Mouse (Mus musculus) heart, postnatal 0 days (tissue): ENCODE results near the gene Pilra. TPM values are rescaled to one million over a fixed set of nuclear protein-coding genes. Genes with fewer than 3 reads are reported as not detected.
A peak's percentile ranks its signal among the peaks of the same experiment; 100 is the strongest.

ENCODE experiments used
- ATAC-seq: fragments of 200-750 bp; cut with Nextera tagmentation; 2 replicates; pipeline ENCODE4 v1.8.0; 2017; ENCODE audit warnings: low read depth, moderate number of reproducible peaks, moderate library complexity; ENCODE audit not compliant: insufficient read depth
- DNase-seq: peaks from one replicate; pipeline ENCODE4 v3.0.0-alpha.2; 2016; ENCODE audit warnings: low spot score
- H3K27ac ChIP-seq: fragments of 300-500 bp; sonication (generic); 2 replicates; pipeline ENCODE4 v1.5.1; 2014; ENCODE audit warnings: low read depth, mild to moderate bottlenecking
- H3K27me3 ChIP-seq: fragments of 300-500 bp; sonication (generic); 2 replicates; pipeline ENCODE4 v1.6.1; 2014; ENCODE audit warnings: low read length, mixed read lengths; ENCODE audit not compliant: control insufficient read depth, insufficient read depth
- H3K36me3 ChIP-seq: fragments of 300-500 bp; sonication (generic); replicated peaks from 2 replicates; pipeline ENCODE4 v1.6.1; 2014; ENCODE audit warnings: low read length, mixed read lengths; ENCODE audit not compliant: control insufficient read depth, insufficient read depth
- H3K4me1 ChIP-seq: fragments of 300-500 bp; sonication (generic); 2 replicates; pipeline ENCODE4 v1.6.1; 2014; ENCODE audit warnings: antibody characterized with exemption; ENCODE audit not compliant: control insufficient read depth, insufficient read depth
- H3K4me2 ChIP-seq: fragments of 300-500 bp; sonication (generic); 2 replicates; pipeline ENCODE4 v1.6.1; 2014; ENCODE audit warnings: low read depth, mild to moderate bottlenecking, low read length, moderate library complexity
- H3K4me3 ChIP-seq: fragments of 300-500 bp; sonication (generic); 2 replicates; pipeline ENCODE4 v1.5.1; 2014; ENCODE audit warnings: low read depth, low read length
- H3K9ac ChIP-seq: fragments of 300-500 bp; sonication (generic); replicated peaks from 2 replicates; pipeline ENCODE4 v1.6.1; 2014; ENCODE audit warnings: low read depth, low read length, mixed read lengths
- H3K9me3 ChIP-seq: fragments of 300-500 bp; sonication (generic); replicated peaks from 2 replicates; pipeline ENCODE4 v1.6.1; 2016; ENCODE audit warnings: low read length; ENCODE audit not compliant: control insufficient read depth
- CTCF ChIP-seq: IDR thresholded peaks from 2 replicates; pipeline ENCODE4 v1.5.1; 2016; ENCODE audit warnings: antibody characterized with exemption, control low read depth, low read depth
- EP300 ChIP-seq: IDR thresholded peaks from 2 replicates; pipeline ENCODE4 v1.6.1; 2016; ENCODE audit warnings: antibody characterized with exemption, low read depth
- WGBS: fragments of 180-500 bp; shearing (Covaris S2); extraction: QIAGEN DNeasy Blood & Tissue Kit; methylation state at CpG from one replicate; pipeline ENCODE4 v1.1.7; 2014; 5-methylcytosine and 5-hydroxymethylcytosine counted together
- polyA plus RNA-seq: library from polyadenylated mRNA; unstranded; fragments of >200 nt; fragmentation: Nextera tagmentation; extraction: Ambion mirVana; gene quantifications from 2 replicates; pipeline ENCODE4 v1.2.1, GENCODE M21; 2015
- total RNA-seq: library from RNA; depleted of rRNA; stranded (reverse); fragments of >200 nt; gene quantifications from 2 replicates; pipeline ENCODE4 v1.2.3, GENCODE M21; 2014; ENCODE audit warnings: low replicate concordance

Gene Pilra
- total and polyA plus RNA-seq, 2 experiments from 2014 or later: 2.0 to 78.0 TPM

GRCm38 (mm10) chr5:137836611-137837010, 530 bp upstream of the Pilra start:
- no peak for DNase-seq
- TF ChIP-seq CTCF (no peak), EP300 (no peak)
- Histone ChIP-seq H3K36me3 (no peaks in the 10 kb centered on the region), H3K27ac (no peak overlapping the region), H3K4me3 (no peak overlapping the region), H3K27me3 (no peaks in the 10 kb centered on the region), H3K9me3 (no peaks in the 10 kb centered on the region), H3K4me1 (no peaks in the 10 kb centered on the region), H3K4me2 (no peak overlapping the region), H3K9ac (no peak overlapping the region)
- no peak for ATAC-seq

DNA sequence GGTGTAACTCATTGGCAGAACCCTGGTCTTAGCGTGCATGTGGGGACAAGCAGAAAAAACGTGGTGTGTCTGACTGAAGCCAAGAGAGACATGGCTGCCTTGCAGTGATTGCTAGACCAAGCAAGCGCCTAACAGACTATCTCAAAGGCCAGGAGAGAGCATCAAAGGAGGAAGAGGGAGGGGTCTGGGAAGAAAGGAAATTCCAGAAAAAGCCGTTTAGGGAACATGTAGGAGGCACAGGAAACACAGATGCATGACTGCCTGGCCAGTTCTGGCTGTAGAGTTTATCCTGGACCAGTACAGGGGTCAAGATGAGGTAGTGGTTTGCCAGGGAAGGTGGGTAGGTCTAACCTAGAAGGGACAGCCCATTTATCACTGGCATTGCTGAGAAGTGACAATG, 2.6 kb downstream of the Pilra start:
- TF ChIP-seq EP300: 0 out of 2 replicates have a peak, but pooled peaks have one; percentile 30
- no peak for TF ChIP-seq CTCF
- Histone ChIP-seq H3K9me3 (no peaks in the 10 kb centered on the region), H3K9ac (no peak overlapping the region), H3K27ac (no peak overlapping the region), H3K4me2 (no peak overlapping the region), H3K4me3 (no peak overlapping the region), H3K36me3 (no peaks in the 10 kb centered on the region), H3K4me1 (no peaks in the 10 kb centered on the region), H3K27me3 (no peaks in the 10 kb centered on the region)
- ATAC-seq: peak; percentile 66
- WGBS: 39% methylated on average over 4 of the region's 4 CpGs
- DNase-seq: peak; percentile 58

DNA sequence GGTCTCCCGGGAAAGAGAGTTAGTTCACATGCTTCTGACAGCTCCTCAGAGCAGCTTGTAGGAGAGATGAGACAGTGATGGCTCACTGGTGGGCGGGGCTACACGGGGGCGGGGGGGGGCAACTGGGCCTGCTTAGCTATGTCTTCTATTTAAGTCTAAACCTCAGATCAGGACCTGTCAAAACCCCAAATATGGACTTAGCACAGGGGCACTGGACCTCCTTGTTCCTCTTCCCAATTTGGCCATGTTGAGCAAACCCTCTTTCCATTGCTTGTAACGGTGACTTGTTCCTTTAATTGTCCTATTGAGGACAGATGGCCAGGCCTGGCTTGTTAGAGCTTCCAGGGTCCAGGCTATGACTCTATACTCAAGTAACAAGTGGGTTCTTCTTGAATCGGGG, 4.6 kb downstream of the Pilra start:
- Histone ChIP-seq H3K9me3 (no peaks in the 10 kb centered on the region), H3K9ac (no peak overlapping the region), H3K4me2 (no peak overlapping the region), H3K36me3 (no peaks in the 10 kb centered on the region), H3K4me3 (no peak overlapping the region), H3K27me3 (no peaks in the 10 kb centered on the region), H3K27ac (no peak overlapping the region), H3K4me1 (no peaks in the 10 kb centered on the region)
- WGBS: 56% methylated on average over 6 of the region's 6 CpGs
- no peak for ATAC-seq
- TF ChIP-seq EP300 (no peak), CTCF (no peak)
- DNase-seq: no peak

GRCm38 (mm10) chr5:137831106-137831505, 5.0 kb downstream of the Pilra start:
- ATAC-seq (no peak), DNase-seq (no peak)
- H3K4me3 ChIP-seq: no peak overlapping the region
- no peaks in the 10 kb centered on the region for H3K9me3 ChIP-seq
- no peak overlapping the region for H3K9ac ChIP-seq
- no peak overlapping the region for H3K4me2 ChIP-seq
- TF ChIP-seq CTCF: no peak
- TF ChIP-seq EP300: no peak
- WGBS: 73% methylated on average over 4 of the region's 4 CpGs
- no peaks in the 10 kb centered on the region for H3K4me1 ChIP-seq
- no peaks in the 10 kb centered on the region for H3K27me3 ChIP-seq
- H3K27ac ChIP-seq: no peak overlapping the region
- no peaks in the 10 kb centered on the region for H3K36me3 ChIP-seq

GRCm38 (mm10) chr5:137830238-137830637, 5.8 kb downstream of the Pilra start:
- H3K36me3 ChIP-seq: no peaks in the 10 kb centered on the region
- peak overlapping the region; percentile 40 for H3K27ac ChIP-seq
- ATAC-seq (no peak), DNase-seq (no peak)
- WGBS: 74% methylated on average over 7 of the region's 7 CpGs
- H3K4me1 ChIP-seq: no peaks in the 10 kb centered on the region
- no peak overlapping the region for H3K4me2 ChIP-seq
- no peaks in the 10 kb centered on the region for H3K27me3 ChIP-seq
- H3K9ac ChIP-seq: no peak overlapping the region
- TF ChIP-seq CTCF: no peak
- TF ChIP-seq EP300: no peak
- H3K4me3 ChIP-seq: no peak overlapping the region
- H3K9me3 ChIP-seq: no peaks in the 10 kb centered on the region

DNA sequence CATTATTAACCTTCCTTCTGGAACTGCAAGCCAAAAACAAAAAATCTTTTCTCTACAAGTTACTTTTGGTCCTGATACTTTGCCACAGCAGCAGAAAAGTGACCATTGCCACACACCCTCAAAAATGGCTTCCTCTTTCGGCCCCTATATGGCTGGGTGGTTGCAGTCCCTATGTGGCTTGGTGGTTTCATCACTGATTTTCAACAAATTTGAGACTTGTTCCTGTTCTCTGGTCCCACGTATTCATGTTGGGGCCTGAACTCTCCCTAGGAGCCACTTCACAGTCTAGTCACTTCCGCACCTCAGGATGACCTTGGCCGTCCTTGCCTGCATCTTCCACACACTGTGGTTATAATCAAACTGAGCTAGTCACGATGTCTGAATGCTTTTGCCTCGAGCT, 7.4 kb downstream of the Pilra start:
- no peak overlapping the region for H3K4me3 ChIP-seq
- H3K4me1 ChIP-seq: no peaks in the 10 kb centered on the region
- no peak overlapping the region for H3K27ac ChIP-seq
- no peak for TF ChIP-seq EP300
- no peak for TF ChIP-seq CTCF
- no peak overlapping the region for H3K9ac ChIP-seq
- no peak overlapping the region for H3K4me2 ChIP-seq
- ATAC-seq (no peak), DNase-seq (no peak)
- H3K9me3 ChIP-seq: no peaks in the 10 kb centered on the region
- H3K36me3 ChIP-seq: no peaks in the 10 kb centered on the region
- H3K27me3 ChIP-seq: no peaks in the 10 kb centered on the region
- 64% methylated on average over 6 of the region's 6 CpGs for WGBS
